Mouse (Mus musculus) MEL (cell line): Measurements from ENCODE around the gene Adsl. TPM values are rescaled to one million over a fixed set of nuclear protein-coding genes. Genes with fewer than 3 reads are reported as not detected.

Experiments used
- DNase-seq: peaks from one replicate; pipeline ENCODE4 v3.0.0; 2011; ENCODE audit warnings: low read depth, low spot score
- H3K27ac ChIP-seq: 2 replicates; pipeline ENCODE4 v1.5.1; 2012; ENCODE audit warnings: low read depth, mild to moderate bottlenecking, control low read depth, low read length, moderate library complexity; ENCODE audit not compliant: control insufficient read depth
- H3K27me3 ChIP-seq, 2 experiments: fragments of 150-350 bp in 1 of 2; sonication (generic) in 1 of 2; 2 replicates each; pipeline ENCODE4 v1.6.1; 2012; ENCODE audit warnings: low read length in 2 of 2, mild to moderate bottlenecking in 2 of 2, improper control_type of control experiment in 1 of 2, moderate library complexity in 1 of 2; ENCODE audit not compliant: insufficient read depth in 2 of 2, control insufficient read depth in 1 of 2
- H3K36me3 ChIP-seq, 2 experiments: 2 replicates each; pipeline ENCODE4 v1.6.1; 2012 to 2014; ENCODE audit warnings: low read length in 2 of 2, improper control_type of control experiment in 1 of 2, inconsistent platforms in 1 of 2, mild to moderate bottlenecking in 1 of 2; ENCODE audit not compliant: insufficient read depth in 2 of 2, control insufficient read depth in 1 of 2
- H3K4me1 ChIP-seq, 2 experiments: fragments of 150-350 bp in 1 of 2; sonication (generic) in 1 of 2; 2 replicates each; pipeline ENCODE4 v1.6.1; 2012; ENCODE audit warnings: low read length in 2 of 2, improper control_type of control experiment in 1 of 2, mild to moderate bottlenecking in 1 of 2; ENCODE audit not compliant: insufficient read depth in 2 of 2, control insufficient read depth in 1 of 2
- H3K4me3 ChIP-seq, 2 experiments: fragments of 150-350 bp in 1 of 2; sonication (generic) in 1 of 2; 2 replicates each; pipeline ENCODE4 v1.5.1; 2012; ENCODE audit warnings: low read depth in 2 of 2, low read length in 2 of 2, mild to moderate bottlenecking in 2 of 2, moderate library complexity in 2 of 2, control low read depth in 1 of 2, improper control_type of control experiment in 1 of 2; ENCODE audit not compliant: control insufficient read depth in 1 of 2, insufficient read depth in 1 of 2
- H3K79me2 ChIP-seq: 2 replicates; pipeline ENCODE4 v1.6.1; 2012; ENCODE audit warnings: mild to moderate bottlenecking, low read length, moderate library complexity; ENCODE audit not compliant: control insufficient read depth, poor library complexity, insufficient read depth
- H3K9ac ChIP-seq: 2 replicates; pipeline ENCODE4 v1.6.1; 2012; ENCODE audit warnings: low read depth, mild to moderate bottlenecking, control low read depth, low read length, moderate library complexity; ENCODE audit not compliant: control insufficient read depth, poor library complexity, severe bottlenecking
- H3K9me3 ChIP-seq: fragments of 150-350 bp; sonication (generic); replicated peaks from 2 replicates; pipeline ENCODE4 v1.6.1; 2012; ENCODE audit warnings: mild to moderate bottlenecking, low read length, improper control_type of control experiment, moderate library complexity; ENCODE audit not compliant: insufficient read depth
- BHLHE40 ChIP-seq: IDR thresholded peaks from 2 replicates; pipeline ENCODE4 v1.6.1; 2012; ENCODE audit warnings: low read depth, mild to moderate bottlenecking, inconsistent platforms, low read length, improper control_type of control experiment, borderline replicate concordance
- CHD1 ChIP-seq: IDR thresholded peaks from 2 replicates; pipeline ENCODE4 v1.6.1; 2012; ENCODE audit warnings: low read depth, mild to moderate bottlenecking, inconsistent platforms, low read length, improper control_type of control experiment
- ETS1 ChIP-seq: IDR thresholded peaks from 2 replicates; pipeline ENCODE4 v1.6.1; 2012; ENCODE audit warnings: low read depth, mild to moderate bottlenecking, inconsistent platforms, low read length, improper control_type of control experiment, moderate library complexity
- GABPA ChIP-seq: IDR thresholded peaks from 2 replicates; pipeline ENCODE4 v1.6.1; 2012; ENCODE audit warnings: low read depth, mild to moderate bottlenecking, inconsistent platforms, low read length, improper control_type of control experiment, moderate library complexity
- GATA1 ChIP-seq: IDR thresholded peaks from 2 replicates; pipeline ENCODE4 v1.6.1; 2011; ENCODE audit warnings: low read depth, low read length, improper control_type of control experiment
- HCFC1 ChIP-seq: IDR thresholded peaks from 2 replicates; pipeline ENCODE4 v1.6.1; 2012; ENCODE audit warnings: low read depth, mild to moderate bottlenecking, inconsistent platforms, low read length, improper control_type of control experiment, moderate library complexity
- MAX ChIP-seq: IDR thresholded peaks from 2 replicates; pipeline ENCODE4 v1.6.1; 2011; ENCODE audit warnings: low read length, improper control_type of control experiment
- MAZ ChIP-seq: IDR thresholded peaks from 2 replicates; pipeline ENCODE4 v1.6.1; 2012; ENCODE audit warnings: low read depth, mild to moderate bottlenecking, inconsistent platforms, low read length, improper control_type of control experiment
- MEF2A ChIP-seq: IDR thresholded peaks from 2 replicates; pipeline ENCODE4 v1.6.1; 2014; ENCODE audit warnings: low read depth, mild to moderate bottlenecking, inconsistent platforms, low read length, improper control_type of control experiment; ENCODE audit not compliant: poor library complexity, insufficient replicate concordance, severe bottlenecking; ENCODE audit errors: extremely low read depth
- MXI1 ChIP-seq: IDR thresholded peaks from 2 replicates; pipeline ENCODE4 v1.6.1; 2011; ENCODE audit warnings: mild to moderate bottlenecking, low read depth, low read length, improper control_type of control experiment
- MYB ChIP-seq: IDR thresholded peaks from 2 replicates; pipeline ENCODE4 v1.6.1; 2011; ENCODE audit warnings: mild to moderate bottlenecking, low read depth, low read length, improper control_type of control experiment
- MYC ChIP-seq: IDR thresholded peaks from 2 replicates; pipeline ENCODE4 v1.6.1; 2011; ENCODE audit warnings: low read depth, mild to moderate bottlenecking, low read length, improper control_type of control experiment, moderate library complexity
- NRF1 ChIP-seq: IDR thresholded peaks from 2 replicates; pipeline ENCODE4 v1.6.1; 2014; ENCODE audit warnings: low read depth, mild to moderate bottlenecking, inconsistent platforms, low read length, improper control_type of control experiment, moderate library complexity; ENCODE audit not compliant: poor library complexity, insufficient read depth, severe bottlenecking
- POLR2AphosphoS5 ChIP-seq: IDR thresholded peaks from 2 replicates; pipeline ENCODE4 v1.6.1; 2012; ENCODE audit warnings: low read depth, borderline replicate concordance, mild to moderate bottlenecking, inconsistent platforms, low read length, moderate library complexity, mixed read lengths
- RAD21 ChIP-seq: IDR thresholded peaks from 2 replicates; pipeline ENCODE4 v1.6.1; 2011; ENCODE audit warnings: mild to moderate bottlenecking, low read depth, low read length, improper control_type of control experiment
- RCOR1 ChIP-seq: IDR thresholded peaks from 2 replicates; pipeline ENCODE4 v1.6.1; 2012; ENCODE audit warnings: low read depth, mild to moderate bottlenecking, inconsistent platforms, low read length, improper control_type of control experiment
- SMC3 ChIP-seq: IDR thresholded peaks from 2 replicates; pipeline ENCODE4 v1.6.1; 2011; ENCODE audit warnings: low read depth, low read length, improper control_type of control experiment
- TAL1 ChIP-seq: IDR thresholded peaks from 2 replicates; pipeline ENCODE4 v1.6.1; 2012; ENCODE audit warnings: mild to moderate bottlenecking, inconsistent platforms, low read length, moderate library complexity, mixed read lengths
- TBP ChIP-seq: IDR thresholded peaks from 2 replicates; pipeline ENCODE4 v1.8.0; 2011; ENCODE audit warnings: low read depth, low read length, improper control_type of control experiment
- USF1 ChIP-seq: IDR thresholded peaks from 2 replicates; pipeline ENCODE4 v1.6.1; 2014; ENCODE audit warnings: low read depth, mild to moderate bottlenecking, inconsistent platforms, low read length, improper control_type of control experiment, moderate library complexity
- ZKSCAN1 ChIP-seq: IDR thresholded peaks from 2 replicates; pipeline ENCODE4 v1.6.1; 2012; ENCODE audit warnings: low read depth, mild to moderate bottlenecking, inconsistent platforms, low read length, improper control_type of control experiment, moderate library complexity
- polyA plus RNA-seq, 2 experiments: library from polyadenylated mRNA; stranded (reverse) in 1 of 2; unstranded in 1 of 2; fragments of >175 nt in 1 of 2; fragments of >200 nt in 1 of 2; gene quantifications; 2 replicates each; pipeline versions ENCODE4 v1.2.1 to v1.2.4; 2012; ENCODE audit warnings: low replicate concordance in 2 of 2, low read depth in 1 of 2; ENCODE audit not compliant: insufficient read length in 2 of 2, insufficient read depth in 1 of 2, missing spikeins in 1 of 2
- total RNA-seq: library from RNA; depleted of rRNA; stranded (reverse); fragments of 300-350 nt; gene quantifications from 2 replicates; pipeline ENCODE4 v1.2.3, GENCODE M21; 2012

The Adsl gene
- total and polyA plus RNA-seq, 3 experiments, result 304 to 365 (median 320) TPM

- DNase-seq, result no peak
- Histone ChIP-seq H3K36me3 (peaks cover 11 to 43% of the 10 kb centered on the region in 2 experiments), H3K27me3 (no peaks in the 10 kb centered on the region), H3K4me1 (peaks cover 5 to 15% of the 10 kb centered on the region in 2 experiments; a peak in 3 of 4 replicates), H3K4me3 (no peak overlapping the region), H3K9me3 (no peaks in the 10 kb centered on the region), H3K27ac (no peak overlapping the region), H3K79me2 (peaks cover 41% of the 10 kb centered on the region), H3K9ac (no peak overlapping the region)
- no peak for TF ChIP-seq POLR2AphosphoS5
- no peak for TF ChIP-seq MXI1
- no peak for TF ChIP-seq ETS1
- no peak for TF ChIP-seq GABPA
- TF ChIP-seq MAZ, result no peak
- TF ChIP-seq NRF1, result no peak
- TF ChIP-seq ZKSCAN1, result no peak
- TF ChIP-seq RAD21, result no peak
- no peak for TF ChIP-seq MEF2A
- TF ChIP-seq MYC, result no peak
- no peak for TF ChIP-seq MAX
- TF ChIP-seq RCOR1, result no peak
- no peak for TF ChIP-seq MYB
- TF ChIP-seq CHD1, result no peak
- no peak for TF ChIP-seq TAL1
- no peak for TF ChIP-seq TBP
- no peak for TF ChIP-seq BHLHE40
- no peak for TF ChIP-seq SMC3
- no peak for TF ChIP-seq USF1
- no peak for TF ChIP-seq HCFC1
Measured at GRCm38 (mm10) chr15:80953971-80954370, 5.7 kb downstream of the Adsl start.

GRCm38 (mm10) chr15:80954861-80955260, 6.6 kb downstream of the Adsl start:
- H3K27ac ChIP-seq, result no peak overlapping the region
- peaks cover 0 to 9% of the 10 kb centered on the region in 2 experiments; a peak in 2 of 4 replicates for H3K4me1 ChIP-seq
- H3K9ac ChIP-seq, result no peak overlapping the region
- no peaks in the 10 kb centered on the region for H3K9me3 ChIP-seq
- TF ChIP-seq MAX (no peak), SMC3 (no peak), MYC (no peak), GATA1 (no peak), TBP (no peak)
- H3K27me3 ChIP-seq, result no peaks in the 10 kb centered on the region
- peaks cover 32% of the 10 kb centered on the region for H3K79me2 ChIP-seq
- no peak overlapping the region for H3K4me3 ChIP-seq
- peaks cover 8 to 48% of the 10 kb centered on the region in 2 experiments for H3K36me3 ChIP-seq
- no peak for DNase-seq
